Mouse (Mus musculus) lung, embryonic 16.5 days (tissue): ENCODE measurements at regions not wholly inside any gene's neighbourhood (a gene's known extent, or its start where the extent isn't known, plus 50 kb on each side); places are given as distances from the start of the nearest gene placed in this dataset.

Experiments
- ATAC-seq: fragments of 200-750 bp; cut with Nextera tagmentation; 2 replicates; pipeline ENCODE4 v1.8.0; 2017; ENCODE audit warnings: low read depth, mild to moderate bottlenecking, moderate library complexity
- H3K27ac ChIP-seq: fragments of 300-500 bp; sonication (generic); 2 replicates; pipeline ENCODE4 v1.5.1; 2014; ENCODE audit warnings: mild to moderate bottlenecking, control low read depth, low read length
- H3K27me3 ChIP-seq: fragments of 300-500 bp; sonication (generic); 2 replicates; pipeline ENCODE4 v1.6.1; 2014; ENCODE audit warnings: low read depth, low read length, mixed read lengths; ENCODE audit not compliant: control insufficient read depth, insufficient read depth
- H3K36me3 ChIP-seq: fragments of 300-500 bp; sonication (generic); 2 replicates; pipeline ENCODE4 v1.6.1; 2014; ENCODE audit warnings: low read length; ENCODE audit not compliant: control insufficient read depth, insufficient read depth
- H3K4me1 ChIP-seq: fragments of 300-500 bp; sonication (generic); replicated peaks from 2 replicates; pipeline ENCODE4 v1.6.1; 2014; ENCODE audit warnings: low read length, mixed read lengths; ENCODE audit not compliant: control insufficient read depth, insufficient read depth
- H3K4me2 ChIP-seq: fragments of 300-500 bp; sonication (generic); 2 replicates; pipeline ENCODE4 v1.6.1; 2014; ENCODE audit warnings: low read depth, low read length, control low read depth
- H3K4me3 ChIP-seq: fragments of 300-500 bp; sonication (generic); 2 replicates; pipeline ENCODE4 v1.5.1; 2014; ENCODE audit warnings: mild to moderate bottlenecking, low read length, control low read depth
- H3K9ac ChIP-seq: fragments of 300-500 bp; sonication (generic); 2 replicates; pipeline ENCODE4 v1.6.1; 2014; ENCODE audit warnings: low read length, control low read depth
- H3K9me3 ChIP-seq: fragments of 300-500 bp; sonication (generic); 2 replicates; pipeline ENCODE4 v1.6.1; 2016; ENCODE audit warnings: low read length; ENCODE audit not compliant: control insufficient read depth
- WGBS: fragments of 180-500 bp; shearing (Covaris S2); extraction: QIAGEN DNeasy Blood & Tissue Kit; methylation state at CpG from one replicate; pipeline ENCODE4 v1.1.7; 2014; 5-methylcytosine and 5-hydroxymethylcytosine counted together

DNA sequence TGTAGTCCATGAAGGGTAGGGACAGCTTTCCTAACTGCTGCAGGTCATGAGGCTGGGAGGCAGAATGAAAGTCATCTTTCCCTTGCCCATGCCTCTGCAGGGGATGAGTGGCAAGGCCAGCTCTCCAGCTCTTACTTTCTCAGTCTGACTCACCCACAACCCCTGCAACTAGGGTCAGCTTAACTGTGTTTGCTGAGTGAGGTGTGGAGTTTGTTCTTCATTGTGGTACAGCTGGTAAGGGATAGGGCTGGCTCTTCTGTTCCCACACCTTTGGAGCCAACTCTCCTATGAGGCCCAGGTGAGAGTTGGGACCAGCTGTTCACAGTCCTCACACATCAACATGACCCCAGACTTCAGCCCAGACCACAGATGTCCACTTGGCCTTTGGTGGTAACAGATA, 124.2 kb upstream of the Tle1 start:
- Histone ChIP-seq H3K4me2 (no peak overlapping the region), H3K4me1 (no peaks in the 10 kb centered on the region), H3K9me3 (no peaks in the 10 kb centered on the region), H3K27me3 (no peaks in the 10 kb centered on the region), H3K4me3 (no peak overlapping the region), H3K36me3 (no peaks in the 10 kb centered on the region), H3K9ac (no peak overlapping the region), H3K27ac (no peak overlapping the region)
- ATAC-seq: no peak

DNA sequence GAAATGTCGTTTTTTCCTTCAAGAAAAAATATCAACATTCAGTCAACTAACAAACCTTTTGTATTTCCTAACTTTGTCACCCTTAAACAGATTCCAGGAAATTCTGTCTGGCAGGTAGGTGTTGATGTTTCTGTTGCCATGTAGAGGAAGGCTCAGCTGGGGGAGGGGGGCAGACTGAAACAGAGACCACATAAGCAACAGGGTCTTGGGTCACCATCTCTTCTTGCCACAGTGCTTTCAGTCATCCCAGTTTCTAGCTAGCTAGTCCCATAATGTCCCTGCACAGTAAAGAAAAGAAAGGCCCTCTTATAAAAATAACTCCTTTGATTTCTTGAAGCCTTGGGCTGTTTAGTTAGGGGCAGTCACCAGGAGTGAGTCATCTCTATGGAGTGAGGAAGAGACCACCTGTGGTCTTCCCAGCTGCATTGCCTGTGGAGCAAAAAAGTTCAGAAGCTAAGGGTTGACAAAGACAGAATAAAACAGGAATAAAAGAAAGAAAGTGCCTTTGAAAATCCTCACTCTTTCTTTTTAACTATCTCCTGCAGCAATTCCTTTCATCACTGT, 84.5 kb upstream of the Tle1 start:
- no peak overlapping the region for H3K4me3 ChIP-seq
- WGBS: 34% methylated on average over 1 of the region's 1 CpGs
- H3K9ac ChIP-seq: no peak overlapping the region
- no peak overlapping the region for H3K4me2 ChIP-seq
- no peaks in the 10 kb centered on the region for H3K9me3 ChIP-seq
- no peak for ATAC-seq
- H3K36me3 ChIP-seq: no peaks in the 10 kb centered on the region
- no peak overlapping the region for H3K27ac ChIP-seq
- no peaks in the 10 kb centered on the region for H3K4me1 ChIP-seq
- H3K27me3 ChIP-seq: no peaks in the 10 kb centered on the region

DNA sequence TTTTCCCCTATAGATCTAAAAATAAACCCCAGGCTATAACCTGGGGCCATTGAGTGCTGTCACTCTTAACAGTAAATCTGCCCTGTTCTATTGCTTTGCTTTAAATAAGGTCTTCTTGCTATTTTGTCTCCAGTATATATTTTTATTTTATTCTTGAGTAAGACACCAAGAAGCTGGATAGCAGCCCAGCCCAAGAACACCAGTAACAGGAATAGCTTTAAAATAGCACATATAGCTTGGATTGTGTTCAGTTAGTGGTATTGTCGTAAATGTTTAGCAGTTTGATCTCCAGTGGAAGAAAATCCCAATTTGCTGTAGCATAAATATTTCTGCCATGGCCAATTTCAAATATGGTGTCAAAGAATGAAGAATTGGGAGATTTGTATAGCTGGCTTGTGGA, 49.8 kb upstream of the Tle1 start:
- Histone ChIP-seq H3K9me3 (no peaks in the 10 kb centered on the region), H3K9ac (no peak overlapping the region), H3K27ac (no peak overlapping the region), H3K36me3 (no peaks in the 10 kb centered on the region), H3K27me3 (no peaks in the 10 kb centered on the region), H3K4me3 (no peak overlapping the region), H3K4me2 (no peak overlapping the region), H3K4me1 (no peaks in the 10 kb centered on the region)
- WGBS: 77% methylated on average over 1 of the region's 1 CpGs
- ATAC-seq: no peak
